Mouse (Mus musculus): ENCODE measurements at regions not wholly inside any gene's neighbourhood (a gene's known extent, or its start where the extent isn't known, plus 50 kb on each side); places are given as distances from the start of the nearest gene placed in this dataset.

DNA sequence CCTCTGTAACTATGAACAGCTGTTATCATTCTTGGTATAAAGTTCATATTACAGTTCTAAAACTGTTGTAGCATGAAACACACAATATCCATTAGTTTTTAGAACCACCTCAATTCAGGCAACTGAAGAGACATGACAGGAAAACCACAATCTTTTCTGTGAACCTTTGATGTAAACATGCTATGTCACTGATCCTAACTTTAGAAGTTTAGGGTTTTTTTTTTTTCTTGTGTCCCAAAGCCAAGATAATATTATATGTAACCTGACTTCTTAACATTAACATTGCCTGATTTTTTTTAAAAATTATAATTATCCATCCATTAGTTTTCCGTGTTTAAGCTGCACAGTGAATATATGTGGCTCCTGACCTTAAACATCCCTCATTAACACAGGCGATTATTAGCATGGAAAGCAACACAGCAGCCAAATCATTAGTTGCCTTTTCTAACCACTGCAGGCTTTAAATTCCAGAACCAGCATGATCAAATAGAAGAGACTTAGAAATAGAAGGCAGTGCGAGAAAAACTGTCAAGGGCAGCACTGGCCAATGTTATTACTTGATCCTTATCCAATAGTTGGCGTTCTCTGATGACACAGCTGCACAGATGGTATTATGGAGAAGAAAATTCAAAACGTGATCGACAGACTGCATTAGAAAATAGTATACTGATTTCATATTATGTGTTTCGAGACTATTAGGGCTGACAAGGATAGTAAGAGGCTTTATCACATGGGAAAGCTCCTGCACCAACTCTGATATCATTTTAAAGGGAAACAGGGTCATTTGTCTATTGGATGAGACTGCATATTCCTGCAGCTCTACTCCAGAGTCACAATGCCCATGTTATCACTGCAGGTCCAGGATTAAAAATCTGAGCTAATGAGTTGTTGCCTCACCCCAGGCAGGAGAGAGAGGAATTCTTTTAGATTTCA is 321.7 kb upstream of the Clec14a start:
- no peak for ATAC-seq (replicated peaks; ENCODE audit: poor library complexity, severe bottlenecking)

DNA sequence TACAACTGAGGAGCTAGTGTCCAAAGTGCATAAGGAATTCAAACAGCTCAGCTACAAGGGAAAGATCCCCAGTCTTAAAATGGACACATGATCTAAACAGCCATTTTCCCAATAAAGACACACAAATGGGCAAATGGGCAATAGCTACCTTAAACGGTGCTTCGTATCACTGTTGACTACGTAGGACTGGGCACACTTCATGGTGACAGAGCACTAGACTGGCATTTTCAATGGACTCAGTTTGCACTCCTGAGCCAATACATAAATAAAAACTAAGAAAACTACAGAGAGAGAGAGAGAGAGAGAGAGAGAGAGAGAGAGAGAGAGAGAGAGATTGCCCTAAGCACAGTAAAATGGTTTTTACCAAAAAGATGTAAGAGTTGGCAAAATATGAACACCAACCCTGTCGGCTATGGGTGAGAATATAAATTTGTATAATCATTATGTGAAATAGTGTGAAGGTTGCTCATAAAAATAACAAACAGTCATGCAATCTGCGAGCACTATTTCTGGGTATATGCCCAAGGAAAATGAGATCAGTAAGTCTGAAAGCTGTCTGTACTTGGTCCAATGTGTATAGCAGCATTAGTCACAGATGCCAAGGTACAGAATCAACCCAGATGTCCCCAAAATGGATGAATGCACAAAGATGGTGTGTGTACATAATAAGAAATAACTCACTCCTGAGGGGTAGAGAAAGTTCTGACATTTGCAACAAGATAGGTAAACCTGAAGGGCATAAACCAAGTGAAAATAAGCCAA is 312.9 kb upstream of the Clec14a start:
- no peak for ATAC-seq (replicated peaks; ENCODE audit: poor library complexity, severe bottlenecking)

DNA sequence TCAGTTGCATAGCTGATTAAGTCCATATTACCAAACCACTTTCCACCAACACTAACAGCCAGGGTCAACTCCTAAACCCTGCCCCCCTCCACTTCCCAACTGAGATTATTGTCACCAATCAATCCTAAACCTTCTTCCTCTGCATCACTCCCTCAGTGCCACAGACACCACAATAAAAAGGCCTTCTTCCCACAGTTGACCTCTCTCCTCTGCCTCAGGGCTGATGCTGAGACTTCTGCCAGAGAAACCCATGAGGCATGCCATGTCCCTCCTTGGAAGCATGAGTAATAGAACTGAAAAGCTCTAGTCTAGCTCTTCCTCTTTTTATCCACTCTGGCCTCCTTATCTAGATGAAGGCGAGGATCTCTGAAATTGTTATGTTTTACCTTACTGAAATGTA is 300.0 kb upstream of the Clec14a start:
- ATAC-seq (replicated peaks; ENCODE audit: poor library complexity, severe bottlenecking) = no peak

DNA sequence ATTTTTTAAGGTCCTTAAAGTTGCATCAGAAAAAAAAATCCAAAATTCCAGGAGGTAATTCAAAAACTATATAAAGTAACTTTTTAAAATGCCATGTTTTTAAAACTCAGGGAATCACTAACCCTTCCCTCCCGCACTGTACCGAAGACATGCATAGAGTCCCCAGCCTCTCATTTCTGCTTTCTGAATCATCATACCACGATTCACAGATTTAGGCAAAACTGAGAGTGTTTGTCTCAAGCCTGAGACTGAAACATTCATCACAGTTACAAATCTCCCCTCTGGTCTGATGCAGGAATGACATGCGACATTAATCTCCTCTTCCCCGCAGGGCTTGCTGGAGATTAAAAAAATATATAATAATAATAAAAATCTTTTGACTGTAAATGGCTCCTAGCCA is 291.8 kb upstream of the Clec14a start:
- ATAC-seq (replicated peaks; ENCODE audit: poor library complexity, severe bottlenecking) = no peak

DNA sequence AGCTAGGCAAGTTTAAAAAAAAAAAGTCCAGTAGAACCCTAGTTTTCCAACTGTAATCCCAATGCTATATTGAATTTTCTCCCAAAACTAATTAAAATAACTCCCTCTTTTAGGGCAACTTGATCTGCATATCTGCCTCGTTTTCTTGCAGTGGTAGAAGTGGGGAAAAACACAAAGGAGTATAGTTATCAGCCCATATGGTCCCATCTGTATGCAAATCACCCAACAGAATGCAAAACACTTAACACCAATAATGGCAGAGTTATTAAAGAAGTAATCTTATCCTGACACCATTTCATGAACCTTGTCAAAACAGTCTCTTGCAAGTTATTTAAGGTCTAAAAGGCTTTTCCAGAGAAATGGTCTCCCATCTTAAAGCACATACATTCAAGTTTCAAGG is 290.7 kb upstream of the Clec14a start:
- no peak for ATAC-seq (replicated peaks; ENCODE audit: poor library complexity, severe bottlenecking)

DNA sequence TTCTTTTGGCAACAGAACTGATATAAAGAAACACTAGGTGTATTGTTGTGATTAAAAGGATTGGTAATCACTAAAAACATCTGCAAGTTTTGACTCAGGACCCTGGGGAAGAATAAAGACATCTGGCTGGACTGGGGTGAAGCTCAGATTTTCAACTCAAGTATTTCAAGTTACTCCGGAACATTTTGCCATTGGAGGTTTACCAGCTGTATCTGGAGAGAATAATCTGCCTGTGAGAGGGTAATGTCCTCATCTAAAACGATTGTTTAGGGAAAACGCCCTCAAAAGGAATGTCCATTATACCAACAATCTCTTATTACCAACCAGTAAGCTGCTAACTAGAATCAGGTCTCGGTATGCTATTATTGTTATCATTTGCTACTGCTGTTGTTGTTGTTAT is 288.2 kb upstream of the Clec14a start:
- no peak for ATAC-seq (replicated peaks; ENCODE audit: poor library complexity, severe bottlenecking)

DNA sequence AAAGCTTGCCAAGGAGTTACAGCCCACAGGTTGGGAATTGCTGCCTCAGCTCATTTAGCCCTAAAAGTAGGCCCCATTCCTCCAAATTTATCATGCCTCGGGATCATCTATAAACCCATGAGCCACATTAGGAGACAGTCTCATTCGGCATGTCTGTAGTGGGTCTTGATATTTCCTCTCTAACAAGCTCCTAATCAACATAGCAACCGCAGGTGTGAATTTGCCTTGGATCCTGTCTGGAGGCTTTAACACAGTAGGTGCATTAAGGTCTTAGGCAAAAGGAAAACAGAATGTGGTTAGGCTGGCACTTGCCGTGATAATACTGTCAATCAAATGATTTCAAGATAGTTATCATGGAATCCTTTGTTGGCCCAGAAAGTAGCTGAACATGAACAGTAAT is 287.7 kb upstream of the Clec14a start:
- ATAC-seq (replicated peaks; ENCODE audit: poor library complexity, severe bottlenecking) = no peak

DNA sequence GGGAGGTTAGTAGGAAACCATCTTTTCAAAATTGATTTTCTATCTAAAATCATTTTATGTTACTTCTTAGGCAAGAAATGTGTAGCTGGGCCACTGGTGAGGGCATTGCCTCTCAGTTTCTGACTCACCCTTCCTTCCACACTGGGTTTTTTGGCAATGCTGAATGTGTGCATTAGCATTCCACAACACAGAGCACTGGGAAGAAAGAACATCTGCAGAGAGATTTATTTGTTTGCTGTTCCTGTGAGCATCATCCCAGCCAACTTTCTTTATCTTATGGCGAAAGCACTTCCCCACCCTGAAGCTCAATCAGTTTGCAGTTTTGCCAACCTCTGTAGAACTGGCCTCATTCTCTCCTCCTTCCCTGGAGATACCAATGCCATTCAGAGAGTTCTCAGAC is 287.0 kb upstream of the Clec14a start:
- no peak for ATAC-seq (replicated peaks; ENCODE audit: poor library complexity, severe bottlenecking)

DNA sequence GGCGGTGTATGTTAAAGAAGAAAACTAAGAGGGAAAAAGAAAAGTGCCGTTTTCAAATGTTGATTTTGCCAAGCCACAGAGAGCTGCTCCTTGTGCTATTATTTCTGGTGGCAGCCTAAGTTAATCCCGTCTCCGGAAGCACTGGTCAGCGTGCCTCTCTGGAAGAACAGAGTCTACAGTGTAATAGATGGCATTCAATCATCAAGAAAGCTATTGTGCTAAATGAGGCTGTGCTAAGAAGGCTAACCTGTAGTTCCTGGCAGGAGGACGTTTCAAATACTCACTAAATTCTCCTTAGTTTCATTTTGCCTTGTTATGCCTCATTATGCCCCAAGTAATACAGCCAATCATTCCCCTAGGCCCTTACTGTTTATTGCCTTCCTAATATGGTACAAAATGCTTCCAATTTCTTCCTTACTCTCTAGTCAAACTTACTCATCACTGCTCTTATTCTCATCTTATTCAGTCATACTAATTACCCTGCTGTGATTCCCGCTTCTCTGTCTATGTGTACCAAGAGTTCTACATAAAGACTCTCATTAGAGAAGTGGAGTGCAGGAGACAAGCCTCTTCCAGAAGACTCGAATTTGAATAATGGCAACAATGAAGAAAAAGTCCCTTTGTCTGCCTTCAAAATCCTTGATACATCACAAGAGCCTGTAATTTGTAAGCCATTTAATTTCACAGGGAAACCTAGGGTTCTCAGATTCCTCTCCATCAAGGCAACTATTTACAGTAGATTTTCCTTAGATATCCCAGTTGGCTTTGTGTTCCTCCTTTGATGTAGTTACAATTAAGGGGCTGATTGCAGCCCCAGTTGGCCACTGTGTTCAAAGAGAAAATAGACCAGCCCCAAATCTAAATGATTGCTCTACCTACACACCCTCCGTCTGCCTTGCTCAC is 282.0 kb upstream of the Clec14a start:
- no peak for ATAC-seq (replicated peaks; ENCODE audit: poor library complexity, severe bottlenecking)

DNA sequence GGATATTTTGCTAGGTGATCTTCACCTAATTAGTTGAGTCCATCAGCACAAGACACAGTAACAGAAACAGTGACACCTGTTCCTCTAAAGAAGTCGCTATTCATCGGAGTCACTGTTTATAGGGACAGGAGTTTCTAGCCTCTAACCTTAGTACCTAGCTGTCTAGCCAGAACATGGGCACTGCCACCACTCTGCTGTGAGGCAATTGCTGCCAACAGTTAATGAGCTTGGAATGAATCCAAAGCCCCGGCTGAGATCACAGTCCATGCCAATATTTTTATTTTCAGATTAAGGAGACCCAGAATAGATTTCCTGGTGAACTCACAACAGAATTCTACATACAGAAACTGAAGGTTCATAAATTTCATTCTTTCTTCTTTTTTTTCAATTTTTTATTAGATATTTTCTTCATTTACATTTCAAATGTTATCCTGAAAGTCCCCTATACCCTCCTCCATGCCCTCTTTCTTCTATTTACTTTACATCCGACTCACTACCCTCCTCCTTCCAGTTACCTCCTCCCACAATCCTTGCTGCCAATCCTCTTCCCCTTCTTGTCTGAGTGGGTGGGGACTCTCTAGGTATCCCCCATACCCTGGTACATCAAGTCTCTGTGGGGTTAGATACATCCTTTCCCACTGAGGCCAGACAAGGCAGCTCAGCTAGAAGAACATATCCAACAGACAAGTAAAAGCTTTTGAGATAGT is 276.9 kb upstream of the Clec14a start:
- no peak for ATAC-seq (replicated peaks; ENCODE audit: poor library complexity, severe bottlenecking)

DNA sequence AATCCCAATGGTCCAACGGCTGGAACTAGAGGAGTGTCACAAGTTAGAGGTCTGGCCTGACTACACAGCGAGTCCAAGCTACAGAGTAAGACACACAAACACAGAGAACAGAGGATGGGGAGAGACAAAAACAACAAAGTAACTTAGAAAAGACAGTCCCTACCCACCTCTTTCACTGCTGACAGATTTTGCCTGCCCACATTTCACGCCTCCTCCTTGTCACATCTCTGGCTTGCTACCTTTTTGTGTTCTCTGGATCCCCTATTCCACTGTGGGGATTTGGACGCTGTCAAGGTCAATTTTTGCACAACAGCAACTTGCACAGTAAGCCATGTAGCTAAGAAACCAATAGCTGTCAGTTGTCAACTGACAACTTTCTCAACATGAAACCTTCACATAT is 275.8 kb upstream of the Clec14a start:
- ATAC-seq (replicated peaks; ENCODE audit: poor library complexity, severe bottlenecking) = no peak

DNA sequence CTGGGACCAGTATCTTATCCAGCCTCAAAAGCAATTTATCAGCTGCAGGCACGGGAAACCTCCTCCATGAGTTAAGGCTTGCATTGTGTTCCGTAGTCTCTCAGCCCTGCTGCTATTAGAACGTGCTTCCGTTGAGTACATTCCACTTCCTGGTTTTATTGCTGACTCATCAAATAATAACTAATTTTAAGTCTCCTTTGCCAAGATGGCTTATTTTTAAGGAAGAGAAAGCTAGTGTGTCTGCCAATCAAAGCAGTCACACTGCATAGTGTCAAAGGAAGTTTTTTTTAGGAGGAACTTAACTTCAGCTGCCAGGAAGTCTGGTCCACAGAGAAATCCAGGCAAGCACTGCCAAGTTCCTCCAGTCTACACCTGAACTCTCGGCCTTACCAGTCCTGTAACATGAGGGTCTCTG is 269.2 kb upstream of the Clec14a start:
- ATAC-seq (replicated peaks; ENCODE audit: poor library complexity, severe bottlenecking) = peak; percentile 98

DNA sequence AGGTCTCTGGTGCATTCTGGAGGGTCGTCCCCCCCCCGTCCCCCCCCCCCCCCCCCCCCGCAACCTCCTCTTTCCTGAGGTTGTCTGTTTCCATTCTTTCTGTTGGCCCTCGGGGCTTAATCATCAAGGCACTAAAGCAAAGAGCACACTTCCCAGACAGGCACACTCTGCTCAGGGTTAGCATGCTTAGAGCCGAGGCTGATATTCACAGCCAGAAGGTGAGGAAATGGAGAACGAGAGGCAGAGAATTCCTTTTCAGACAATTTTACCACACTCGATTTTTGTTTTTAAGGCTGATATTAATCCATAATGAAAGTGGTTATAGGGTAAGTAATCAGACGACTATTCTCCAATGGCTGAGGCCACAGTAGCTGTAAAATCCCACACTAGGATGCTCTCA is 268.7 kb upstream of the Clec14a start:
- ATAC-seq (replicated peaks; ENCODE audit: poor library complexity, severe bottlenecking) = no peak; the same call in 1 of the 2 replicates

DNA sequence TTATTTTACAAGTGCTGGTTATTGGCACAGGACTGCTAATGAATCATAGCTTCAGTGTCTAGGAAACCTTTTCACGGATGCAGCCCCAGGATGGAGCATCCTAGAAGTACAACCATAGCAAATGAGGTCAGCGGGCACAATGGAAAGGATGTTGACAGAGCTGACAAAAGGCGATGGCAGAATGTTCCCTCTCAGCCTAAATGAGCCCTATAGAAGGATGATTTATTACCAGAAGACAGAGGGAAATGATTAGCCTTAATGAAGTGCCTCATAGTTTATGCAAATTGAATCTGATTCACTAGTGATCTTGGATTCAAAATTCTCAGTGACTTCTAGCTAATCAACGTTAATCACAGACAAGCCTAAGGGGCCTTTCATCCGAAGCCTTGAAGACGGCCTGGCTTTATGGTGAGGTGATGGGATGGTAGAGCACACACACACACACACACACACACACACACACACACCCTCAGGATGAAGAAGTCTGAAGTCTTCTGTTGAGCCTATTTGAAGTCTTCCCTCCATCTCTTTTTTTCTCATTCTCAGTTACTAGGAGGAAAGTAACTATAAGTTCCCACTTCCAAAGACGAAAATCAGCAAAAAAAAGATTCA is 267.4 kb upstream of the Clec14a start:
- ATAC-seq (replicated peaks; ENCODE audit: poor library complexity, severe bottlenecking) = no peak

DNA sequence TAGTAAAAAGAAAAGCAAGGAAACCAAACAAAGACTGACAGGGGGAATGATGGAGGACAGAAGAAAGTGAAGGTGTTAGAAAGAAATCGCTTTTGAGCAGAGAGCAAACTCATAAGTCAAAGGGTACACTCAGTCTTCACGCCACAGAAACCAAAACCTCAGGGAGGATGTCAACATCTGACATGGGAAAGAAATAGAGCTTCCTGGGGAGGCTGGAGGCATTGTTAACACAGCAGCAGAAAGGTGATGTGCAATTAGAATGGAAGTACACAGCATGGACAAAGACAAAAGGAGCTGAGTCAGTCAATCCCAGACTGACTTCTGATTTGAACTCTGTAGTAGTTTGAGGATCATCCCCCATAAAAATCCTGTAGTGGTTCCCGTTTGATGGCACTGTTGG is 261.2 kb upstream of the Clec14a start:
- no peak for ATAC-seq (replicated peaks; ENCODE audit: poor library complexity, severe bottlenecking)

DNA sequence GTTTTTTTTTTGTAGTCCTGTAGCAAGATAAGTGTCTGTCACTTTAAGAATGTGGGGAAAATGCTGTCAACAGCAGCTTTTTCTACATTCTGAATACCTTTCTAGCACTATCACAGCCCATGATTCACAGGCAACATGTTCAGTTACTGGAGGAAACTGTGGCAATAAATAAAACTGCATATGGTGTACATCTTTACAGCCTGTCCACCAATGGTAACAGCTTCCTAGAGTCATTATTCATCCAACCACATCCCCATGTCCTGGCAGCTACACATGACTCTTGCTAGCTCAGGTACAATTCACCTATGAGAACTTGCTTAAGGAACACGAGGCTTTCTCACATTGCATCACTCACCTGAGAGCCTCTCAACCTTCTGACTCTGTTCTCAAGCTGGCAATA is 247.7 kb upstream of the Clec14a start:
- no peak for ATAC-seq (replicated peaks; ENCODE audit: poor library complexity, severe bottlenecking)

DNA sequence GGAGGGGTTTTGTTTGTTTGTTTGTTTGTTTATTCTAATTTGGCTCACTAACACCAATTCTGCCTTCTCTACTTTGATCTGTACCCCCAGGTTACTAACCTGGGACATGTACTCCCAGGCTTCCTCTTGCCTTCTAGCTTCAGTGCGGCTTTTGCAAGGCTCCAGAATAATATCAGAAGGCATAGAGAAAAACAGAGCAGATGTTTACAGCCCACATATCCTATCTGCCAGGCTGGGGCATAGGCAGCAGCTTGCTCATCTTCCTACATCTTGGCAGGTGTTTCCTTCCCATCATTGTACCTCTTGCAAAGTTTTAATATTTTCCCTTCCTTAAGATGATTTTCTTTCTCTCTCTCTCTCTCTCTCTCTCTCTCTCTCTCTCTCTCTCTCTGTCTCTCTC is 244.9 kb upstream of the Clec14a start:
- ATAC-seq (replicated peaks; ENCODE audit: poor library complexity, severe bottlenecking) = no peak

DNA sequence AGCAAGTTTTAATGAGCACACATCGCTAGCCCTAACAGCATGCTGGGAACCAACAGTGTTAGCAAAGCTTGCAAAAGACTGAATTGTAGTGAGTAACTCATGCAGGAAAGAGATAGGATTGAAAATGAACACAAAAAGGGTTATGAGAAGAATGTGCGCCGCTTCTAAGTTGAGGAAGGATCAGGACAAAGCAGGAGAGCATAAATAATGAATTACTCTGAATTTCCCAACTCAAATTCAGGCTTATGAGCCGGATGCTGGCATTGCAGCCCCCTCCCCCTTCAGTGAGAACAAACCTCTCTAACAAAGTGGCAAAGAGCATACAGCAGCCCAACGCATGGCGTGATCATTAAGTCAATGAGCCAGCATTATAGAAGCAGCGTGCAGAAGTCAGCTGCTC is 243.6 kb upstream of the Clec14a start:
- ATAC-seq (replicated peaks; ENCODE audit: poor library complexity, severe bottlenecking) = no peak

DNA sequence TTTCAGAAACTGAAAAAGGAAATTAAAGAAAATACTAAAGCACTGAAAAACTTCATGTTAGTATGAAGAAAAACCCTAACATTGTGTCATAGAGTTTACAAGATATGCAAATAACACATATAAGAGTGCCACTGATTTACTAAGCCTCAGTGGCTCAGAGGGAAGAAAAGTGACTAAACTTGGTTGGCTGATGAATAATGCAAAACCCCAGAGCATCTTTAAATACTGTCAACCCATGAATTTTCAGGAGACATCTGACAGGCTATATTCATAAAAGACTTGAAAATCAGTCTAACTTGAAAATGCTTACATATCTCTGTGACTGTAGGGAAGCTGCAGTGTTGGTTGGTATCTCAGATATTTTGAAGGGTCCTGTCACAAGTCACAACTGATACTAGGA is 235.2 kb upstream of the Clec14a start:
- ATAC-seq (replicated peaks; ENCODE audit: poor library complexity, severe bottlenecking) = no peak

DNA sequence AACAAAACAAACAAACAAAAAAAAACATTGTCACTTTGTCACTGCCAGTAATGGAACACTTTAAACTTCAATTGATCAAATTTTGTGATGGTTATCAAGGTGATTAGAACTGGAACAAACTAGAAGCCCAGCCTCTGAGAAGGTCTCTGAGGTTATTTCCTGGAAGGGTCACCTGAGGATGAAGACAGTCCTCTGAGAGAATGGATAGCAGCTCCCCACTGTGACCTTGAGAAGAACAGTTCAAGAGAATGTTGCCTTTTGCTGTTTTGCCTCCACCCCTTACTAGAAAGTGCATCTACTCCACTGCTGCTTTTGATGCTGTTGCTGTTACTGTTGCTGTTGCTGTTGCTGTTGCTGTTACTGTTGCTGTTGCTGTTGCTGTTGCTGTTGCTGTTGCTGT is 205.1 kb upstream of the Clec14a start:
- no peak for ATAC-seq (replicated peaks; ENCODE audit: poor library complexity, severe bottlenecking)
